Mouse (Mus musculus): Measurements from ENCODE around the gene Tbx21. TPM values are rescaled to one million over a fixed set of nuclear protein-coding genes. Genes with fewer than 3 reads are reported as not detected.

The Tbx21 gene
- polyA plus RNA-seq, 1 experiment from 2014 or later, result not detected

DNA sequence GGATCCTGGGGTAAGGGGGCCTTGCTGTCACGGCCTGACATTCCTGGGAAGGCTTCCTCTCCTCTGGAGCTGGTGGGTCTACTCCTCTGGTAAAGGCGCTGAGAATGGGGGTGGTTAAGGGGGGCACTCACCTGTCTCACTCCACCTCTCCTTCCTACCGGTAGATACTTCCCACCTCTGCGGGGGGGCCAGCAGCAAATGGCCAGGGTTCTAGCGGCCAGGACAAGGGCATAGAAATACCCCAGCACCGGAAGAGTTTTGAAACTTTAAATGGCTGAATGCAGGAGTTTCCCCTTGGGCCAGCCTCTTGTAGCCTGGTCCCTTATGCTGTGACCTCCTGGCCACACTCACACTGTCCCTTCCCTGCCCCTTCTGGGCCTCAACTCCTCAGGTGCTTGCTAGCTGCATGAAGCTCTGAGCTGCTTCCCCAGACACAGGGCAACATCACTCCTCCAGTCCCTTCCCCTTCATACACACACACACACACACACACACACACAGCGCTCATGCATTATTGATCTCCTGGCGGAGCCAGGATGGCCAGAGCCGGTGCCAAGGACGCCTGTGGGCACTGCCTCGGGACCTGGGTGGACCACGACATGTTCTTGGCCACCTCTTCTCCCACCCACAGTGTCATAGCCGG is 64.1 kb downstream of the Tbx21 start:
- 33% methylated on average over 13 of the region's 13 CpGs for WGBS
- Histone ChIP-seq H3K4me1 (ENCODE audit: control insufficient read depth, insufficient read depth, low read length) (no peaks in the 10 kb centered on the region), H3K4me3 (ENCODE audit: low read depth, low read length) (peak overlapping the region; percentile 51), H3K9me3 (replicated peaks; ENCODE audit: control insufficient read depth, low read length) (no peaks in the 10 kb centered on the region), H3K36me3 (replicated peaks; ENCODE audit: control insufficient read depth, insufficient read depth, low read depth, low read length) (peaks cover 2% of the 10 kb centered on the region), H3K27me3 (ENCODE audit: control insufficient read depth, insufficient read depth, low read length) (no peaks in the 10 kb centered on the region), H3K4me2 (ENCODE audit: low read depth, low read length) (peak overlapping the region; percentile 72), H3K9ac (replicated peaks; ENCODE audit: low read length) (peak overlapping the region; percentile 61), H3K27ac (replicated peaks; ENCODE audit: low read depth, low read length) (no peak overlapping the region)
- no peak; the same call in 1 of the 2 replicates for ATAC-seq (replicated peaks; ENCODE audit: insufficient number of reproducible peaks, low FRiP score, low TSS enrichment, low read depth)
- no peak for DNase-seq (ENCODE audit: low spot score)

DNA sequence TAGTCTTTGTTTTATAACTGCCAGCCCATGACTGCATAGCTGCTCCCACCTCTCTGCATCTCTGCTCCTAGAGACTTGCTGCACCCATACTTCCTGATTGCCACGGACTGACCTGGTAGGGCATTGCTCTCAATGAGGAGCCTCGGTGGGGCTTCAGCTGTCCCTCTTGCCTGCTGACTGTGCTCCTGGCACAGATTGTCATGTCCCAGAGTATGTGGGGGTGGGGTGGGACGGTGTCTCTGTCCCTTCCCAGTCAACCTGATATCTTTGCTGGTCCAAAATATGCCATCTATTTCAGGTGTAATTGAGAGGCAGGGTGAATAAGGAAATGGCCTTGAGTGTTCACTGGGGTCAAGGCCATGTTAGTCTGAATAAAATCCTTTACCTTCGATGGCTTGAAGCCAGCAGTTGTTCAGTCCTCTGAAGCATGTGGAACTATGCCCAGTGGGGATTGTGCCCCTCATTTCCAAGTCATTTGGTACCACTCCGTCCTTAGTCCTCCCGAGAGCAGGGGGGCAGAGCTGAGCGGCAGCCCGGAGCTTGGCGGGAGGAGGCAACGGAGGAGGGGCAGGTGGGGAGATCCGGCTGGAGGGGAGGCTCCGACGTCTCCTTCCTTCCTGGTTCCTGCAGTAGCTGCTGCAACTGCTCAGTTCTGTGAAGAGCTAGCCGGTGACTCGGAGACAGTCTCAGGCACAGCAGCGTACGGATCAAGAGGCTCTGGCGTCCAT is 64.8 kb downstream of the Tbx21 start, which contains the start of gene Osbpl7:
Gene Osbpl7 (plus strand): TSS at position 413 of the 728 bp plus-strand sequence.
- Histone ChIP-seq H3K4me2 (ENCODE audit: low read depth, low read length) (peak within 1 kb of the TSS; percentile 72), H3K4me3 (ENCODE audit: low read depth, low read length) (peak within 1 kb of the TSS; percentile 51), H3K27me3 (ENCODE audit: control insufficient read depth, insufficient read depth, low read length) (no peaks in the 10 kb centered on the region), H3K9ac (replicated peaks; ENCODE audit: low read length) (peak within 1 kb of the TSS; percentile 61), H3K27ac (replicated peaks; ENCODE audit: low read depth, low read length) (no peak within 1 kb of the TSS), H3K36me3 (replicated peaks; ENCODE audit: control insufficient read depth, insufficient read depth, low read depth, low read length) (no peaks in the 10 kb centered on the region; the same call in none of the 2 replicates), H3K4me1 (ENCODE audit: control insufficient read depth, insufficient read depth, low read length) (no peaks in the 10 kb centered on the region), H3K9me3 (replicated peaks; ENCODE audit: control insufficient read depth, low read length) (no peaks in the 10 kb centered on the region)
- DNase-seq (ENCODE audit: low spot score) (peak; percentile 75), ATAC-seq (replicated peaks; ENCODE audit: insufficient number of reproducible peaks, low FRiP score, low TSS enrichment, low read depth) (peak; percentile 65; the same call in 1 of the 2 replicates)
- WGBS, result 5% methylated on average over 18 of the region's 18 CpGs

DNA sequence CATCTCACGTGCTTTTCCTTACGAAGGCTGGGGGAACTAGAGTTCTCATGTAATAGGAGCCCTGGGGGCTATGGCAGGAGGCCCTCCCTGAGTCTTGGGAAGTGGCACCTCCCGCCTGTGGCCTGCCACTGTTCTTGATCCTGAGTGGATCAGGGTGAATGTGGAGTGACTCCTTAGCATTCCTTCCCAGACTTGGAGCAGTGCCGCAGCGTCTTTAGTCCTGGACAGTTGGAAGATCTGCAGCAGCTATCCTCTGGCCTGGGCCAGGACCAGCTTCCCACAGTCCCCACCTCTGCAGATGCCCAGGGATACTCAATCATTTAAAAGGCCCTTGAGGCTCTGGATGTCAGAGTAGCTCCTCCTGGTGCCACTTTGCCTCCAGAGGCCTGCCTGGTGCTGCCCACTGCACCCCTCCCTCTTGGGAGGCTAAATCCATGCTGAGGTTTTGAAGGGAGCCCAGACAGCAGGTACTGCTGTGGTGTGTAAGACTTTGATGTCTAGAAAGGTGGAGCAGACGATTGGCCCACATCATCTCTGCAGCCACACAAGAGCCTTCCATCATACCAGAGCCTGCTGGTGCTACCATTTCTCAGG is 65.5 kb downstream of the Tbx21 start:
- no peaks in the 10 kb centered on the region for H3K27me3 ChIP-seq (ENCODE audit: control insufficient read depth, insufficient read depth, low read length)
- no peak overlapping the region for H3K27ac ChIP-seq (replicated peaks; ENCODE audit: low read depth, low read length)
- DNase-seq (ENCODE audit: low spot score), result no peak
- no peak for ATAC-seq (replicated peaks; ENCODE audit: insufficient number of reproducible peaks, low FRiP score, low TSS enrichment, low read depth)
- H3K4me2 ChIP-seq (ENCODE audit: low read depth, low read length), result no peak overlapping the region
- WGBS, result 66% methylated on average over 6 of the region's 6 CpGs
- H3K4me1 ChIP-seq (ENCODE audit: control insufficient read depth, insufficient read depth, low read length), result no peaks in the 10 kb centered on the region
- no peaks in the 10 kb centered on the region for H3K9me3 ChIP-seq (replicated peaks; ENCODE audit: control insufficient read depth, low read length)
- H3K36me3 ChIP-seq (replicated peaks; ENCODE audit: control insufficient read depth, insufficient read depth, low read depth, low read length), result no peaks in the 10 kb centered on the region; the same call in none of the 2 replicates
- peak overlapping the region; percentile 3; the same call in 1 of the 2 replicates for H3K4me3 ChIP-seq (ENCODE audit: low read depth, low read length)
- no peak overlapping the region for H3K9ac ChIP-seq (replicated peaks; ENCODE audit: low read length)

DNA sequence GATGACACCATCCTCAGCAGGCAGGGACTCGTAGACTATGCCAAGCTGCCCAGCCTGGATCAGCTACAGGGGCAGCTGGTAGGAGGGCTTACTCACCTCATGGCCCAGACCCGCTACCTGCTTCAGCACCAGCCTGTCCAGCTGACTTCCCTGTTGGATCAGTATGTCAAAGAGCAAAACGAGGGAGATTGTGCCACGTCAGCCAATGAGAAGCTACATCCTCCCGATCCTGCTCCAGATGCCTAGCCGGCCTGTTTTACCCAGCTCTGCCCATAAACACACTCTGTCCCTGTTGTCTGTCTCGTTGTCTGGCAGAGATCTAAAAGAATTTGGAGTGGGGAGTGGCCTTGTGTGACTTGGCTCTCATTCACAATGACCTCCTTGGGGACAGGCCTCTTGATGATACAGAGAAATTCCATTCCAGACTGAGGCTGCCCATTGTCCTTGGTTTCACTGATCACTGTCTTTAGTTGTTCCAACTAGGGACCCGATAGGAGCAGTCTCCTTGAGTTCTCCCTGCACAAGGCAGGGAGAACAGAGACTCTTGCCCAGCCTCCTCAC is 67.0 kb downstream of the Tbx21 start:
- Histone ChIP-seq H3K27ac (replicated peaks; ENCODE audit: low read depth, low read length) (no peak overlapping the region), H3K36me3 (replicated peaks; ENCODE audit: control insufficient read depth, insufficient read depth, low read depth, low read length) (no peaks in the 10 kb centered on the region; the same call in none of the 2 replicates), H3K4me1 (ENCODE audit: control insufficient read depth, insufficient read depth, low read length) (no peaks in the 10 kb centered on the region), H3K4me3 (ENCODE audit: low read depth, low read length) (no peak overlapping the region), H3K27me3 (ENCODE audit: control insufficient read depth, insufficient read depth, low read length) (no peaks in the 10 kb centered on the region), H3K9me3 (replicated peaks; ENCODE audit: control insufficient read depth, low read length) (no peaks in the 10 kb centered on the region), H3K4me2 (ENCODE audit: low read depth, low read length) (no peak overlapping the region), H3K9ac (replicated peaks; ENCODE audit: low read length) (no peak overlapping the region)
- DNase-seq (ENCODE audit: low spot score), result no peak
- 88% methylated on average over 8 of the region's 8 CpGs for WGBS
- no peak for ATAC-seq (replicated peaks; ENCODE audit: insufficient number of reproducible peaks, low FRiP score, low TSS enrichment, low read depth)

Small RNA genes within 50 kb of the gene (microRNA-seq; reads per million reads assigned to microRNA genes)
- not detected for gene Mir7235 (ENCODE audit: borderline number of aligned reads)
- gene Mir8103 (ENCODE audit: borderline number of aligned reads), result 2.4 reads per million

Other genes with a start within 250 kb of the Tbx21 start
- 76.0 and 76.2 TPM in 2 replicates for gene Cdk5rap3, start 198.8 kb downstream of the Tbx21 start, polyA plus RNA-seq (2014; fragmentation: Nextera tagmentation; extraction: Ambion mirVana)
- gene Prr15l, start 187.2 kb downstream of the Tbx21 start, polyA plus RNA-seq (2014; fragmentation: Nextera tagmentation; extraction: Ambion mirVana), result 1.7 and 2.8 TPM in 2 replicates
- gene Pnpo, start 171.3 kb downstream of the Tbx21 start, polyA plus RNA-seq (2014; fragmentation: Nextera tagmentation; extraction: Ambion mirVana), result 26.7 and 29.0 TPM in 2 replicates
- gene Sp2, start 132.4 kb downstream of the Tbx21 start, polyA plus RNA-seq (2014; fragmentation: Nextera tagmentation; extraction: Ambion mirVana), result 15.8 and 18.3 TPM in 2 replicates
- gene Sp6, start 101.9 kb downstream of the Tbx21 start, polyA plus RNA-seq (2014; fragmentation: Nextera tagmentation; extraction: Ambion mirVana), result 0.29 and 0.45 TPM in 2 replicates
- 20.4 and 26.0 TPM in 2 replicates for gene Scrn2, start 85.4 kb downstream of the Tbx21 start, polyA plus RNA-seq (2014; fragmentation: Nextera tagmentation; extraction: Ambion mirVana)
- gene Lrrc46, start 73.9 kb downstream of the Tbx21 start, polyA plus RNA-seq (2014; fragmentation: Nextera tagmentation; extraction: Ambion mirVana), result 1.1 and 1.3 TPM in 2 replicates
- 85.7 and 91.2 TPM in 2 replicates for gene Mrpl10, start 73.8 kb downstream of the Tbx21 start, polyA plus RNA-seq (2014; fragmentation: Nextera tagmentation; extraction: Ambion mirVana)
- 4.3 and 5.8 TPM in 2 replicates for gene Osbpl7, start 64.7 kb downstream of the Tbx21 start, polyA plus RNA-seq (2014; fragmentation: Nextera tagmentation; extraction: Ambion mirVana)
- gene Tbkbp1, start 36.2 kb upstream of the Tbx21 start, polyA plus RNA-seq (2014; fragmentation: Nextera tagmentation; extraction: Ambion mirVana), result 3.3 and 4.8 TPM in 2 replicates
- gene Kpnb1, start 72.5 kb upstream of the Tbx21 start, polyA plus RNA-seq (2014; fragmentation: Nextera tagmentation; extraction: Ambion mirVana), result 98.7 and 103 TPM in 2 replicates
- 70.3 and 75.1 TPM in 2 replicates for gene Npepps, start 165.3 kb upstream of the Tbx21 start, polyA plus RNA-seq (2014; fragmentation: Nextera tagmentation; extraction: Ambion mirVana)
- 57.2 and 61.3 TPM in 2 replicates for gene Mrpl45, start 200.4 kb upstream of the Tbx21 start, polyA plus RNA-seq (2014; fragmentation: Nextera tagmentation; extraction: Ambion mirVana)
- gene Gpr179, start 236.7 kb upstream of the Tbx21 start, polyA plus RNA-seq (2014; fragmentation: Nextera tagmentation; extraction: Ambion mirVana), result 0.01 and 0.04 TPM in 2 replicates
- gene Socs7, start 247.2 kb upstream of the Tbx21 start, polyA plus RNA-seq (2014; fragmentation: Nextera tagmentation; extraction: Ambion mirVana), result 2.4 and 2.8 TPM in 2 replicates